Mouse (Mus musculus): Measurements from ENCODE around the gene Ppil4.

Gene Ppil4

GRCm38 (mm10) chr10:7792751-7793385 lies at the start of gene Ppil4, which contains the start of gene Ginm1:
TSS of gene Ppil4 (plus strand) at chr10:7792891.
TSS of gene Ginm1 (minus strand) at chr10:7792824.
- peak; percentile 90 for DNase-seq (ENCODE audit: low read depth)

- peak; percentile 56 for DNase-seq (ENCODE audit: low read depth)
Measured at GRCm38 (mm10) chr10:7745528-7745927, 47.2 kb upstream of the Ppil4 start.

GRCm38 (mm10) chr10:7748752-7749151 lies 43.9 kb upstream of the Ppil4 start:
- DNase-seq (ENCODE audit: low read depth): no peak

- peak; percentile 27 for DNase-seq (ENCODE audit: low read depth)
Measured at GRCm38 (mm10) chr10:7757544-7757943, 35.1 kb upstream of the Ppil4 start.

DNA sequence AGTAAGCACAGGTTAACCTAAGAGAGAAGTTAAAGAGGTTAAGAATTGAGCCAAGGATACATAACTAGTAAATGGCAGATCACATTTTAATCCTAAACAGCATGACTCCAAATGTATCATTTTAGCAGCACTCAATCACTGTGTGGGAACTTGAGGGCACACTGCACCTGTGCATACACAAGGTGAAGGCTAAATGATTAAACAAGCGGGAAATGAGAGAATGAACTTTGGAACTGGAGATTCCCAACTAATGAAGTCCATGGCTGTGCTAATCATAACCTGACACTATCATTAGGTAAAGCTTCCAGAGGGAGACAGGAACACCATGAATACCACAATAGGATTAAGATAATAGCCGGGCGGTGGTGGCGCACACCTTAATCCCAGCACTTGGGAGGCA lies 20.3 kb upstream of the Ppil4 start:
- no peak for DNase-seq (ENCODE audit: low read depth)

GRCm38 (mm10) chr10:7772769-7773168 lies 19.9 kb upstream of the Ppil4 start:
- DNase-seq (ENCODE audit: low read depth): no peak

GRCm38 (mm10) chr10:7775421-7775820 lies 17.3 kb upstream of the Ppil4 start:
- DNase-seq (ENCODE audit: low read depth): no peak

GRCm38 (mm10) chr10:7778361-7778760 lies 14.3 kb upstream of the Ppil4 start:
- DNase-seq (ENCODE audit: low read depth): no peak

DNA sequence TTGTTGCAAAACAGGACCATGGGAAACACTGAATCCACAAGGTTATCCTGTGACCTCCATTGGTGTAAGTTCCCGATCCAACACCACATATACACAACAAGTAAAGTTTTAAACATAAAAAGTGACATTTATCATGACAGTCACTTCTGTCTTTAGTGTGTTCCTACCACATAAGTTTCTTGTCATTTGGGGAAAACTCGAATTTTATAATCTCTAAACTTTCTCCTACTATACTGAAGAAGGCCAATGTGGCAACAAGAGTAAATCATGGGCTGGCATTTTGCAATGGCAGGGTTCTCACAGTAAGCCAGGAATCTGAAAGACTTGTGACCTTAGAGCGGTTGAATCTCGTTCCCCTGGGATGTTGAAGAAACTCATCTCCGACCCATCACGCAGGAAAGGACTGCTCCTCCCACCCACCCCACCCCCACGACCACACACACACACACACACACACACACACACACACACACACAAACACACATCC lies 12.9 kb upstream of the Ppil4 start:
- no peak for DNase-seq (ENCODE audit: low read depth)

DNA sequence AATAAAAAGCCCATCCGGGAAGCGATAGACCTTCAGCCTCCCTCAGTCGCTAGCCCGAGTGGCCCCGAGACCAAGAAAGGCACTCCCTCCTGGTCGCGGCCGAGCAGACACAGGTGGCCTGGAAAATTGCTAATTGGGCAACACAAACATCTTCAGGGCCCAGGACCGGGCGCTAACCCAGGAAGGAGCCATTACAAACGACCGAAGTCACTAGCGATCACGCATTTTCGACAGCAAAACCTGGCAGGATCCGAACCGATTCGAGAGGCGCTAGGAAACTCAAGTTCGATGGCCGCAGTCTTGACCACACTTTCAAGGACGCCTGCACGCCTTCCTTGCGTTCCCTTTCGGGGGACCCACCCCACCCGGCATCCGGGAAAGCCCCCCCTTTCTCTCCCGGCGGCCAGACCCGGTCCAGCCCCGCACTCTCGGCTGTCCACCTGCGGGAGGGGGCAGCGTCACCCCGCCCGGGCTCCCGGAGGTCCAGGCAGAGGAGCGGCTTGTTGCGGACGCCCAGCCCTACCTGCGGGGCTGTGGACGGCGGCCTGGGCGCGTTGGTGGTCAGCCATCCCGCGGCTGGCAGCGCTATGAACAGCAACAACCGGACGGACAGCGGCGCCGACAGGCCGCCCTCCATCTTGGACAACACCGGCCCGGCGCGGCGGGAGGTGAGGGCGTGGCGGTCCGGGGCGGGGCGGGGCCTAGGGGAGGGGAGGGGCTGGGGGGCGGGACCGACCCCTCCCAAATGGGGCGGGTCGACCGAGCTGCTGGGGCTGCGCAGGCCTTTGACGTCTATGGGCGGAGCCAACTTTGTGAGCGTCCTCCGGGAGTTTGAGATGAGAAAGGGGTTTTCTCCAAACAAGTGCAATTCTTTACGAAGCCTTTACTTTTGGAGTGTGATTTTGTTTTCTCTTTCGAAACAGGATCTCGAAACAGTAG lies 12.2 kb upstream of the Ppil4 start:
- peak; percentile 91 for DNase-seq (ENCODE audit: low read depth)

GRCm38 (mm10) chr10:7781214-7781613 lies 11.5 kb upstream of the Ppil4 start:
- no peak for DNase-seq (ENCODE audit: low read depth)

- no peak for DNase-seq (ENCODE audit: low read depth)
Measured at GRCm38 (mm10) chr10:7787319-7787718, 5.4 kb upstream of the Ppil4 start.

- DNase-seq (ENCODE audit: low read depth): no peak
Measured at GRCm38 (mm10) chr10:7792254-7792750, 389 bp upstream of the Ppil4 start.

DNA sequence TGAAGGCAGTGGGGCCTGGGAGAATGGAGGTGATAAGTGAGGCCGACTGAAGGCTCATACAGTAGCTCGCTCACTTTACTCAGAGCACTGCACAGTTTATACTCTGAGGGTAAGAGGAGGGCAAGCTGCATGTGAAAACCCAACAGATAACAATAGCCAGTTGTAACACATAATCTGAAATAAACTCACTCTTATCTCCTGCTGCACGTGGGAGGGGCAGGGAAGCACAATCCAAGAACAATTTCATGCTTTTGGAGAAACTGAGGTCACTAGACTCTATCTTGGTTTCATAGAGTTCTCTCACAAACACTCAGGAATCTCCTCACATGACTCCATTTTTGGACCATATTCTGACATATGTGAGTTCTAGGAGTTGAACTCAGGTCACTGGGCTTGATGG lies 8.6 kb downstream of the Ppil4 start:
- DNase-seq (ENCODE audit: low read depth): no peak

DNA sequence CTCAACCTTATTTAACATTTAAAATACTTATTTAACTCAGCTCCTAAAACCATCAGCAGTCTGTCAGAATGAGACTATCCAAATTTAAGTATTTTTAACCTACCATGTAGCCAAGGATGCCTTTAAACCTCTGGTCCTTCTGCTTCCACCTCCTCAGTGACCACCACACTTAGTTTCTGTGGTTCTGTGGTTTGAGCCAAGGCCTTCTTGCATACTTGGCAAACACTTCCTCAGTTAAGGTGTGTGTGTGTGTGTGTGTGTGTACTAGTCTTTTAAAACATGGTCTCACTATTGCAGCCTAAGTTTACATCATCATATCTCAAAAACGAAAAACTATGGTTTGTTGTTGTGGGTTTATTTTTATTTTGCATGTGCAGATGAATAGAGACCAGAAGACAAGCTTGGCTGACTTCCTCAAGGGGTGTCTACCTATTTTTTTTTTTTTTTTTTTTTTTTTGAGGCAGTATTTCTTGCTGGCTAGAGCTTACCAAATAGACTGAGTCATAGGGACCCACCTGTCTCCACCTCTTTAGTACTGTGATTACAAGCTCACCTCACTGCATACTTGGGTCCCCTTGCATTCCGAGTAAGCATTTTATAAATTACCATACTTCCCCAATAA lies 9.9 kb downstream of the Ppil4 start:
- DNase-seq (ENCODE audit: low read depth): peak; percentile 81

- DNase-seq (ENCODE audit: low read depth): peak; percentile 82
Measured at GRCm38 (mm10) chr10:7809937-7810336, 17.2 kb downstream of the Ppil4 start.

DNA sequence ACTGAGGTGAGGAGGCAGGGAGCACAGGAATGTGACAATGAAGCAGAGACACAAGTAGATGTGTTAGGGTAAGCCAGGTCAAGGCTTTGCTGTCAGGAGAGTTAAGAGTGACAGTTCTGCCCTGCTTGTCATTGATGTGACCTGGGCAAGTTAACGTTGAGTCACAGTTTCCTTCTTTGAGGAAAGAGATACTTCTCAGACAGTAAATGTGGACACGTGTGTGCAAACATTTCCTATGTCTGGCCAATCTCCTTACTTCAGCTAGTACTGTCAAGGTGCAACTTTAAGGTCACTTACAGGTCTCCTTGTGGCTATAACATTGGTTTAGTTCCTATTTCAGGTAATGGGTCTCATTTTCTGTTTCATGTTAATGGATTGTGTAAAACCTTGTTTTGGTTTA lies 23.8 kb downstream of the Ppil4 start:
- peak; percentile 62 for DNase-seq (ENCODE audit: low read depth)

DNA sequence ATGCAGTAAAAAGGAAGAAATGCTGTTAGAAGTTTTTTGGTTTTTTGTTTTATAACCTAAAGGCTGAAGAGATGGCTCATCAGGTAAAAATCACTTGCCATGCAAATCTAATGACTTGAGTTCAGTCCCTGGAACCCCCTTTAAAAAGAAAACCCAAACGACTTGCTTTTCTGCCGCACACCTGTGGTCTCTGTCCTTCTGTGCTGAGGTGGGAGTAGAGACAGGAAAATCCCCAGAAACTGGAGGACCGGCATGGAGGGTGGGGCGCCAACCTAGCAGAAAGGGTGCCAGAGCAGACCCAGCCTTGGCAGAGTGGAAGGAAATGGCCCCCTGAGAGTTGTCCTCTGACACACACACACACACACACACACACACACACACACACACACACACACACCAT lies 26.0 kb downstream of the Ppil4 start:
- no peak for DNase-seq (ENCODE audit: low read depth)

DNA sequence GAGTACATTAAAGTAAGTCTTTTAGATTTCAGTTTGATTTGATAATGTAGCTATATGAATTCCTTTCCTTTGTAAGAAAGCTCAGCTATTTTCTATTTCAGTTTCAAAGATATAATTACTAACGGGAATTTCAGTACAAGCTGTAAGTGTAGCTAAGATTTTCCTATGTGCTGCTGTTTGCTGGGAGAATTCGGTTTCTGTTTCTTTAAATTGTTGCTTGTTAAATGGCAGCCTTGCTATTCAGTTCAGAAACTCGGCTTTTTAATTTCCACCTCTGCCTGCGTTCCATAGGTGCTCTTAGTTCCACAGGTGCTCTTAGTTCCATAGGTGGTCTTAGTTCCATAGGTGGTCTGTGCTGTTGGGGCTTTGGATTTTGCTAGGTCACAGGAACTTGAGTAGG lies 26.5 kb downstream of the Ppil4 start:
- no peak for DNase-seq (ENCODE audit: low read depth)

GRCm38 (mm10) chr10:7819603-7820002 lies 26.9 kb downstream of the Ppil4 start:
- DNase-seq (ENCODE audit: low read depth): no peak

DNA sequence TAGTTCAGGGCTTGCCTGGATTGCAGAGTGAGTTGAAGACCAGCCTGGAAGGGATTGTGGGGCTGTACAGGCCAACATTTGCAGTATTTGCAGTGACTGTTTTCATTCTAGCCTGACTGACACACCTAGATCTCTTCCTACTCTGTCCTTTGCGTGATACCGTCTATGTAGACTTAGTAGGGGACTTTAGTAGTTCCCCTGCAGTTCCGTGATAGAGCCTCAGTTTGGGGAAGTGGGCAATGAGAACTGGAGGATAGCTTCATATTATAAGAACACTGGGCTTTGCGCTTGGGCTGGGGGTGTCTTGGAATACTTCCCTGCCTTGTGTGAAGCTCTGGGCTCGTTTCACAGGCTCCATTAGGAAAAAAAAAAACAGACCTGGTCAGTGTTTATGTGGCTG lies 27.5 kb downstream of the Ppil4 start:
- no peak for DNase-seq (ENCODE audit: low read depth)

DNA sequence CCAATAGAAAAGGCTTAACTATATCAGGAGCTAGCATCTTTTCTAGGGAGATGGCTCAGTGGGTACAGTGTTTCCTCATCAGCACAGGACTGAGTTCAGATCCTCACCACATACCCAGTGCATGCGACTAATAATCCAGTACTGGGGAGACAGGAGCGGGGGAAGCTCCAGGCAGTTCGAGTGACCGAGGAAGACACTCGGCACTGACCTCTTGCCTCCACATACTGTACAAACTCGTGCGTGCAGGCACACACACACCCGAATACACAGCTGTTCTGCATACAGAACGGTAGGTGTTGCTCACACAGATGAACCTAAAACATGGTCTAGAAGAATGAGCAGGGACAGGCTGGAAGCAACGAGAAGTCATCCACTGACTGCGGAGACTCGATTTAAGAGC lies 29.3 kb downstream of the Ppil4 start:
- DNase-seq (ENCODE audit: low read depth): no peak
